Mouse (Mus musculus) small intestine, adult 2 months (tissue): ENCODE measurements around the gene Ankrd28. TPM values are rescaled to one million over a fixed set of nuclear protein-coding genes. Genes with fewer than 3 reads are reported as not detected.

ENCODE experiments used
- H3K27ac ChIP-seq: fragments of 200-500 bp; 2 replicates; pipeline ENCODE4 v1.5.1; 2012; ENCODE audit warnings: low read depth, low read length, control low read depth, inconsistent platforms; ENCODE audit not compliant: insufficient read depth
- H3K27me3 ChIP-seq: fragments of 200-500 bp; 2 replicates; pipeline ENCODE4 v1.6.1; 2012; ENCODE audit warnings: mild to moderate bottlenecking, moderate library complexity, low read length, inconsistent platforms; ENCODE audit not compliant: control insufficient read depth, insufficient read depth
- H3K36me3 ChIP-seq: fragments of 200-500 bp; 2 replicates; pipeline ENCODE4 v1.6.1; 2012; ENCODE audit warnings: mild to moderate bottlenecking, low read length, control low read depth, inconsistent platforms; ENCODE audit not compliant: control insufficient read depth, insufficient read depth
- H3K4me1 ChIP-seq: fragments of 200-500 bp; 2 replicates; pipeline ENCODE4 v1.6.1; 2012; ENCODE audit warnings: low read length, inconsistent platforms, mixed read lengths; ENCODE audit not compliant: control insufficient read depth, insufficient read depth, insufficient read length
- H3K4me3 ChIP-seq: fragments of 200-500 bp; 2 replicates; pipeline ENCODE4 v1.5.1; 2012; ENCODE audit warnings: low read depth, mild to moderate bottlenecking, control low read depth, inconsistent platforms, low read length, moderate library complexity
- CTCF ChIP-seq: fragments of 200-500 bp; IDR thresholded peaks from 2 replicates; pipeline ENCODE4 v1.5.1; 2012; ENCODE audit warnings: low read depth, mild to moderate bottlenecking, control low read depth, inconsistent platforms, low read length, moderate library complexity, mixed read lengths; ENCODE audit not compliant: insufficient replicate concordance, insufficient read length; ENCODE audit errors: extremely low read depth
- POLR2A ChIP-seq: fragments of 200-500 bp; IDR thresholded peaks from 2 replicates; pipeline ENCODE4 v1.6.1; 2012; ENCODE audit warnings: low read depth, mild to moderate bottlenecking, control low read depth, inconsistent platforms, low read length, moderate library complexity
- WGBS: fragments of 180-500 bp; shearing (Covaris S2); methylation state at CpG from one replicate; pipeline ENCODE4 v1.1.7; 2018; 5-methylcytosine and 5-hydroxymethylcytosine counted together
- polyA plus RNA-seq: library from polyadenylated mRNA; depleted of rRNA; stranded (reverse); fragments of >200 nt; gene quantifications from 2 replicates; pipeline ENCODE4 v1.2.3, GENCODE M21; 2012

Ankrd28 gene
- polyA plus RNA-seq, 1 experiment: 2.2 TPM

- TF ChIP-seq CTCF: no peak
- no peak for TF ChIP-seq POLR2A
- no peaks in the 10 kb centered on the region for H3K27me3 ChIP-seq
- no peaks in the 10 kb centered on the region for H3K36me3 ChIP-seq
- H3K4me3 ChIP-seq: no peak overlapping the region
- no peak overlapping the region for H3K27ac ChIP-seq
- 23% methylated on average over 4 of the region's 4 CpGs for WGBS
- H3K4me1 ChIP-seq: no peaks in the 10 kb centered on the region
Observed at GRCm38 (mm10) chr14:31793979-31794775, 36.3 kb downstream of the Ankrd28 start.

- H3K36me3 ChIP-seq: no peaks in the 10 kb centered on the region
- TF ChIP-seq CTCF (peak; percentile 22; the same call in 1 of the 2 replicates), POLR2A (no peak)
- WGBS: 53% methylated on average over 1 of the region's 1 CpGs
- no peak overlapping the region for H3K4me3 ChIP-seq
- no peaks in the 10 kb centered on the region for H3K4me1 ChIP-seq
- no peaks in the 10 kb centered on the region for H3K27me3 ChIP-seq
- H3K27ac ChIP-seq: no peak overlapping the region
Observed at GRCm38 (mm10) chr14:31790797-31791196, 39.7 kb downstream of the Ankrd28 start.

GRCm38 (mm10) chr14:31786906-31787305 is 43.5 kb downstream of the Ankrd28 start:
- 84% methylated on average over 2 of the region's 2 CpGs for WGBS
- TF ChIP-seq POLR2A (no peak), CTCF (no peak)

GRCm38 (mm10) chr14:31785681-31786080 is 44.8 kb downstream of the Ankrd28 start:
- Histone ChIP-seq H3K27me3 (no peaks in the 10 kb centered on the region), H3K4me3 (no peak overlapping the region), H3K36me3 (no peaks in the 10 kb centered on the region), H3K27ac (no peak overlapping the region), H3K4me1 (no peaks in the 10 kb centered on the region)
- no peak for TF ChIP-seq POLR2A
- no peak for TF ChIP-seq CTCF

More at GRCm38 (mm10) chr14:31786906-31787305, 43.5 kb downstream of the Ankrd28 start:
- Histone ChIP-seq H3K4me3 (no peak overlapping the region), H3K36me3 (no peaks in the 10 kb centered on the region), H3K4me1 (no peaks in the 10 kb centered on the region), H3K27me3 (no peaks in the 10 kb centered on the region), H3K27ac (no peak overlapping the region)

- no peaks in the 10 kb centered on the region for H3K27me3 ChIP-seq
- H3K4me3 ChIP-seq: no peak overlapping the region
- no peaks in the 10 kb centered on the region for H3K36me3 ChIP-seq
- no peak overlapping the region for H3K27ac ChIP-seq
- H3K4me1 ChIP-seq: no peaks in the 10 kb centered on the region
- TF ChIP-seq CTCF: no peak
- TF ChIP-seq POLR2A: no peak
- WGBS: 80% methylated on average over 5 of the region's 5 CpGs
Observed at GRCm38 (mm10) chr14:31784975-31785374, 45.5 kb downstream of the Ankrd28 start.

GRCm38 (mm10) chr14:31781309-31782049 is 49.0 kb downstream of the Ankrd28 start:
- Histone ChIP-seq H3K4me1 (no peaks in the 10 kb centered on the region), H3K27me3 (no peaks in the 10 kb centered on the region), H3K27ac (peak overlapping the region; percentile 59; the same call in 1 of the 2 replicates), H3K4me3 (peak overlapping the region; percentile 39), H3K36me3 (no peaks in the 10 kb centered on the region)
- no peak for TF ChIP-seq CTCF
- no peak for TF ChIP-seq POLR2A
- WGBS: 53% methylated on average over 11 of the region's 11 CpGs
